Mouse (Mus musculus) spleen, adult 2 months (tissue): Measurements from ENCODE around the gene Rbfox1. TPM values are rescaled to one million over a fixed set of nuclear protein-coding genes. Genes with fewer than 3 reads are reported as not detected.

Source experiments
- DNase-seq, 2 experiments: peaks; one replicate each; pipeline versions ENCODE4 v3.0.0 to v3.0.0-alpha.2; 2012 to 2021; ENCODE audit warnings: low spot score in 2 of 2, low read depth in 1 of 2
- H3K27ac ChIP-seq: fragments of 200-500 bp; 2 replicates; pipeline ENCODE4 v1.5.1; 2012; ENCODE audit warnings: low read length, inconsistent platforms; ENCODE audit not compliant: insufficient read depth
- H3K27me3 ChIP-seq: fragments of 200-500 bp; 2 replicates; pipeline ENCODE4 v1.6.1; 2012; ENCODE audit warnings: mild to moderate bottlenecking, moderate library complexity, low read length, inconsistent platforms; ENCODE audit not compliant: control insufficient read depth, insufficient read depth
- H3K36me3 ChIP-seq: fragments of 200-500 bp; 2 replicates; pipeline ENCODE4 v1.6.1; 2012; ENCODE audit warnings: mild to moderate bottlenecking, low read length, inconsistent platforms; ENCODE audit not compliant: control insufficient read depth, insufficient read depth
- H3K4me1 ChIP-seq: fragments of 200-500 bp; 2 replicates; pipeline ENCODE4 v1.6.1; 2011; ENCODE audit warnings: inconsistent platforms; ENCODE audit not compliant: control insufficient read depth, insufficient read depth, insufficient read length
- H3K4me3 ChIP-seq: fragments of 200-500 bp; 2 replicates; pipeline ENCODE4 v1.5.1; 2011; ENCODE audit warnings: mild to moderate bottlenecking, inconsistent platforms; ENCODE audit not compliant: insufficient read depth, insufficient read length; ENCODE audit errors: extremely low read depth
- CTCF ChIP-seq: fragments of 200-500 bp; IDR thresholded peaks from 2 replicates; pipeline ENCODE4 v1.5.1; 2011; ENCODE audit warnings: mild to moderate bottlenecking, inconsistent platforms; ENCODE audit not compliant: insufficient read depth, insufficient read length, insufficient replicate concordance; ENCODE audit errors: extremely low read depth
- POLR2A ChIP-seq: fragments of 200-500 bp; IDR thresholded peaks from 2 replicates; pipeline ENCODE4 v1.6.1; 2011; ENCODE audit warnings: low read depth, low read length, inconsistent platforms
- WGBS: fragments of 180-500 bp; shearing (Covaris S2); methylation state at CpG from one replicate; pipeline ENCODE4 v1.1.7; 2018; 5-methylcytosine and 5-hydroxymethylcytosine counted together
- polyA plus RNA-seq: library from polyadenylated mRNA; depleted of rRNA; stranded (reverse); fragments of >200 nt; gene quantifications from 2 replicates; pipeline ENCODE4 v1.2.3, GENCODE M21; 2012

The Rbfox1 gene
- polyA plus RNA-seq, 1 experiment: 1.0 TPM

GRCm38 (mm10) chr16:6983947-6984346, 1098.8 kb downstream of the Rbfox1 start:
- no peaks in the 10 kb centered on the region for H3K4me1 ChIP-seq
- H3K27me3 ChIP-seq: no peaks in the 10 kb centered on the region
- no peak overlapping the region for H3K4me3 ChIP-seq
- no peaks in the 10 kb centered on the region for H3K36me3 ChIP-seq
- WGBS: 78% methylated on average over 2 of the region's 2 CpGs
- no peak for DNase-seq
- no peak overlapping the region for H3K27ac ChIP-seq
- TF ChIP-seq POLR2A (no peak), CTCF (no peak)

- H3K4me3 ChIP-seq: no peak overlapping the region
- H3K27me3 ChIP-seq: no peaks in the 10 kb centered on the region
- H3K4me1 ChIP-seq: no peaks in the 10 kb centered on the region
- DNase-seq: no peak
- H3K27ac ChIP-seq: no peak overlapping the region
- no peaks in the 10 kb centered on the region for H3K36me3 ChIP-seq
- no peak for TF ChIP-seq POLR2A
- no peak for TF ChIP-seq CTCF
These were observed 1100.9 kb downstream of the Rbfox1 start for GRCm38 (mm10) chr16:6986031-6986430.

- Histone ChIP-seq H3K27ac (no peak overlapping the region), H3K4me1 (no peaks in the 10 kb centered on the region), H3K36me3 (no peaks in the 10 kb centered on the region), H3K4me3 (no peak overlapping the region), H3K27me3 (no peaks in the 10 kb centered on the region)
- TF ChIP-seq CTCF: no peak
- TF ChIP-seq POLR2A: no peak
- WGBS: 83% methylated on average over 2 of the region's 2 CpGs
- no peak for DNase-seq
These were observed 1101.3 kb downstream of the Rbfox1 start for GRCm38 (mm10) chr16:6986494-6986893.

DNA sequence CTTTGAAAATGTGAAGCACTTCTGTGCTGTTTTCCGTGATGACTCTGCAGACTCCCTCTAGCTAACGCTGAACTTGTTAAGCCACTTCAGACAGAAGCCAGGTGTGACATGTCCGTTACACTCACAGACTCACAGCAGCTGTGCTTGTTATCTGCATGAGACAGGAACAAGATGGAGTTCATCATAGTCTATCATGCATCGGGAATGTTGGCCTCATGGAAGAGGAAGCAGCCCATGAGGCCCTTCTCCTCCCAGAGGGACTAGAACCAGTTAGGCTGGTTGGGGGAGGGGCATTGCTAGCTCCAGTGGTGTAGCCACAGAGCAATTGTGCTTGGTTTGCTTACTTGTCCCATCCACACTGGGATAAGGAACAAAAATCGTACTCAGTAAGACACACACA, 1107.1 kb downstream of the Rbfox1 start:
- no peaks in the 10 kb centered on the region for H3K27me3 ChIP-seq
- DNase-seq: no peak
- TF ChIP-seq POLR2A: no peak
- no peak for TF ChIP-seq CTCF
- H3K36me3 ChIP-seq: no peaks in the 10 kb centered on the region
- WGBS: 62% methylated on average over 5 of the region's 5 CpGs
- H3K4me1 ChIP-seq: no peaks in the 10 kb centered on the region
- H3K27ac ChIP-seq: no peak overlapping the region
- no peak overlapping the region for H3K4me3 ChIP-seq

DNA sequence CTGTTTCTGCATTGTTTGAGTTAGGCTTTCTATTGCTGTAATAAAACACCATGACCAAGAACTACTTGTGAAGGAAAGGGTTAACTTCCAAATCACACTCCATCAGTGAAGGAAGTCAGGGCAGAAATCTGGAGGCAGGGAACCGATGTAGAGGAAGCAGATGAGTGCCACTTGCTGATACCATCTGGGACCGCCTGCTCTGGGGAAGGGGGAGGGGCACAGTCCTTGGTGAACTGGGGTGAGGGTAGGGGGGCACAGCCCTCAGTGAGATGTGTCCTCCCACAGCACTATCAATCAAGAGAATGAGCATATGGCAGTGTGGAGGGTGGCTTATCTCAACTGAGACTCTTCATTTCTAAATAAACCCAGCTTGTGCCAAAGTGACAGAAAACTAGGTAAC, 1108.0 kb downstream of the Rbfox1 start:
- 21% methylated on average over 2 of the region's 2 CpGs for WGBS
- H3K4me1 ChIP-seq: no peaks in the 10 kb centered on the region
- H3K27ac ChIP-seq: no peak overlapping the region

DNA sequence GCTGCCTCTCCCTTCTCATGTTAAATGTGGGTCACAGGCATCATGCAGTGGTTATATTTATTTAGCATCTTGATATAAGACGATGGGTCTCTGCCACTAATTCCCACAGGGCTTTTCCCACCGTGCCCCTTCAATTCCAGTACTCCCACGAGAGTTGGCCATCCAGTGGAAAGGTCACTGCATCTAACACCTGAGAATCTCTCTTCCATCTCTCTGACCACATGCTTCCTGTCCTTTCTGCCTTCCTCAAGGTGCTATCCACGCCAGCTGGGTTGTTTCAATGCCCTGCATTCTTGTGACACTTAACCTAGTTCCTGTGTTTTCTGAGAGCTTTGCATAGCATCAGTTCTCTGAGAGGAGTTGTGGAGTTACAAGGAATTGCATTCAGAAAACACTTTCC, 1112.0 kb downstream of the Rbfox1 start:
- Histone ChIP-seq H3K36me3 (no peaks in the 10 kb centered on the region), H3K4me1 (no peaks in the 10 kb centered on the region), H3K4me3 (no peak overlapping the region), H3K27ac (no peak overlapping the region), H3K27me3 (no peaks in the 10 kb centered on the region)
- no peak for TF ChIP-seq POLR2A
- no peak for TF ChIP-seq CTCF
- no peak for DNase-seq
- 59% methylated on average over 4 of the region's 4 CpGs for WGBS

More for the DNA sequence above, 1108.0 kb downstream of the Rbfox1 start:
- Histone ChIP-seq H3K4me3 (no peak overlapping the region), H3K27me3 (no peaks in the 10 kb centered on the region), H3K36me3 (no peaks in the 10 kb centered on the region)
- TF ChIP-seq CTCF: no peak
- TF ChIP-seq POLR2A: no peak
- DNase-seq: no peak

DNA sequence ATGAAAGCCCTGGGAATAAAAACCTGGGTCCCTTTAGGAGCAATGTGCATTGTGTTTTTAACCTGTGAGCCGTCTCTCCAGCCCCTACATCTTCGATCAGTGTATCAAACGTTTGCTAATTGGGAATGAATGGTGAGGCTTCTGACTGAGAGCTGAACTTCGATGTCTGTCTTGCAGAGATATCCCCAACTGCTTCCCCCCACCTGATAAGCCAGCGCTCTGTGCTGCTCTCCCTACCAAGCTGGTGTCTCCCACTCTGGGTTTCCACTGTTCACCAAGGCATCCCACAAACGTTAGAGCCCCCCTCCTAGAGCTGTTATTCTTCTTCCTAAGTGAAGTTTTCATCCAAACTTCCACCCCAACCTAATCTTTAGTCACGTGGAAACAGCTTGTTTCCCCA, 1112.7 kb downstream of the Rbfox1 start:
- Histone ChIP-seq H3K27me3 (no peaks in the 10 kb centered on the region), H3K4me3 (no peak overlapping the region), H3K4me1 (no peaks in the 10 kb centered on the region), H3K36me3 (no peaks in the 10 kb centered on the region), H3K27ac (no peak overlapping the region)
- WGBS: 62% methylated on average over 7 of the region's 7 CpGs
- TF ChIP-seq POLR2A (no peak), CTCF (no peak)
- DNase-seq: no peak
